Mouse (Mus musculus): ENCODE measurements around the gene S100a3.

GRCm38 (mm10) chr3:90605049-90605448, 44.7 kb downstream of the S100a3 start:
- TF ChIP-seq CTCF (IDR thresholded peaks at IDR 0.05; ENCODE audit: borderline replicate concordance, insufficient read depth, low read depth, low read length) (no peak), POLR2A (IDR thresholded peaks at IDR 0.05; ENCODE audit: borderline replicate concordance, insufficient read depth, low read length) (no peak)
